ENCODE assay signal across 21 mouse cellular contexts in genomic region chr2:127904918-127905317, GRCm38 (mm10).
DNase-seq lines count a peak whose midpoint lies in the region; ATAC-seq and TF ChIP-seq lines count a peak whose summit lies in the region.
"Had no signal": no experiment of that assay in that cellular context is flagged by ENCODE, and none has a peak within 500 bp of the region (broad histone marks: within the 10 kb centered on the region; RNA-seq: fewer than 3 reads in every experiment).

No protein-coding gene starts in this region.

- no peak overlapping the region for H3K4me2 ChIP-seq in forebrain, embryonic 13.5 days
- no peak overlapping the region for H3K4me2 ChIP-seq in intestine, embryonic 15.5 days (replicated peaks)
- no peak overlapping the region for H3K4me2 ChIP-seq in intestine, postnatal 0 days (replicated peaks; ENCODE audit: low read depth)
- no peak overlapping the region for H3K4me2 ChIP-seq in stomach, embryonic 15.5 days
- H3K4me2 ChIP-seq: forebrain, embryonic 15.5 days; heart, embryonic 11.5 days; hindbrain, embryonic 14.5 days had no signal

- no peak for DNase-seq in forebrain, embryonic 10.5 days (ENCODE audit: extremely low spot score, low spot score)
- DNase-seq in adrenal gland, adult 18-20 months (ENCODE audit: low spot score in 2 of 2) = no peak
- no peak for DNase-seq in adrenal gland, postnatal 10 days
- DNase-seq: adrenal gland, postnatal 14 days; cerebellum, adult 11 months; cerebellum, adult 2 months; cerebellum, adult 9-11 months; cerebellum, postnatal 36 days; embryo, embryonic 11 days; gastrocnemius, postnatal 25 days; heart, adult 18-20 months had no signal

- peaks cover 54% of the 10 kb centered on the region for H3K4me1 ChIP-seq in forebrain, embryonic 10.5 days
- H3K4me1 ChIP-seq in forebrain, embryonic 13.5 days = peaks cover 9% of the 10 kb centered on the region
- H3K4me1 ChIP-seq in intestine, embryonic 15.5 days (replicated peaks) = peaks cover 11% of the 10 kb centered on the region; the same call in 1 of the 2 replicates
- no peaks in the 10 kb centered on the region for H3K4me1 ChIP-seq in intestine, postnatal 0 days (replicated peaks; ENCODE audit: control insufficient read depth, insufficient read depth, low read length)
- peaks cover 20% of the 10 kb centered on the region for H3K4me1 ChIP-seq in stomach, embryonic 15.5 days
- H3K4me1 ChIP-seq: forebrain, embryonic 15.5 days had no signal

- no peak for TF ChIP-seq CTCF in intestine, postnatal 0 days (IDR thresholded peaks at IDR 0.05; ENCODE audit: low read depth)

- peaks cover 22% of the 10 kb centered on the region; the same call in 1 of the 2 replicates for H3K27me3 ChIP-seq in forebrain, embryonic 10.5 days (ENCODE audit: poor library complexity, severe bottlenecking)
- no peaks in the 10 kb centered on the region for H3K27me3 ChIP-seq in forebrain, embryonic 13.5 days
- no peaks in the 10 kb centered on the region for H3K27me3 ChIP-seq in intestine, embryonic 15.5 days (replicated peaks)
- H3K27me3 ChIP-seq in intestine, postnatal 0 days (replicated peaks; ENCODE audit: control insufficient read depth, insufficient read depth, low read length) = peaks cover 8% of the 10 kb centered on the region; the same call in 1 of the 2 replicates
- H3K27me3 ChIP-seq in stomach, embryonic 15.5 days (replicated peaks) = 0 out of 2 replicates have a peak, but pooled peaks cover 3% of the 10 kb centered on the region
- H3K27me3 ChIP-seq: forebrain, embryonic 15.5 days had no signal

- WGBS in forebrain, embryonic 10.5 days = 89% methylated on average over 10 of the region's 10 CpGs
- whole genome bisulfite sequencing in forebrain, embryonic 13.5 days = 83% methylated on average over 10 of the region's 10 CpGs
- WGBS in intestine, embryonic 15.5 days = 76% methylated on average over 10 of the region's 10 CpGs
- WGBS in intestine, postnatal 0 days = 61% methylated on average over 10 of the region's 10 CpGs
- 65% methylated on average over 10 of the region's 10 CpGs for WGBS in stomach, embryonic 15.5 days

- H3K9ac ChIP-seq in forebrain, embryonic 13.5 days = no peak overlapping the region
- H3K9ac ChIP-seq in intestine, embryonic 15.5 days = no peak overlapping the region
- H3K9ac ChIP-seq in intestine, postnatal 0 days (ENCODE audit: low read depth, low read length) = no peak overlapping the region
- H3K9ac ChIP-seq in stomach, embryonic 15.5 days = no peak overlapping the region
- H3K9ac ChIP-seq: forebrain, embryonic 15.5 days; hindbrain, embryonic 14.5 days had no signal

- peak overlapping the region; percentile 13; the same call in 1 of the 2 replicates for H3K27ac ChIP-seq in forebrain, embryonic 10.5 days
- H3K27ac ChIP-seq in forebrain, embryonic 13.5 days = no peak overlapping the region
- no peak overlapping the region for H3K27ac ChIP-seq in intestine, embryonic 15.5 days
- no peak overlapping the region for H3K27ac ChIP-seq in intestine, postnatal 0 days (ENCODE audit: low read depth, low read length)
- H3K27ac ChIP-seq in stomach, embryonic 15.5 days = no peak overlapping the region
- H3K27ac ChIP-seq: forebrain, embryonic 15.5 days; hindbrain, embryonic 14.5 days; hindbrain, postnatal 0 days had no signal

- no peaks in the 10 kb centered on the region for H3K36me3 ChIP-seq in forebrain, embryonic 10.5 days (replicated peaks)
- no peaks in the 10 kb centered on the region for H3K36me3 ChIP-seq in forebrain, embryonic 13.5 days (ENCODE audit: poor library complexity, severe bottlenecking)
- no peaks in the 10 kb centered on the region for H3K36me3 ChIP-seq in intestine, embryonic 15.5 days
- no peaks in the 10 kb centered on the region for H3K36me3 ChIP-seq in intestine, postnatal 0 days (ENCODE audit: control insufficient read depth, insufficient read depth)
- H3K36me3 ChIP-seq in stomach, embryonic 15.5 days = no peaks in the 10 kb centered on the region
- H3K36me3 ChIP-seq: forebrain, embryonic 15.5 days had no signal

- no peak for ATAC-seq in forebrain, embryonic 13.5 days
- 0 out of 2 replicates have a peak, but pooled peaks have one; percentile 31 for ATAC-seq in intestine, embryonic 15.5 days
- no peak for ATAC-seq in intestine, postnatal 0 days
- 0 out of 2 replicates have a peak, but pooled peaks have one; percentile 55 for ATAC-seq in stomach, embryonic 15.5 days (ENCODE audit: insufficient read depth, low FRiP score, low read depth)
- ATAC-seq: activated CD4-positive, CD25-positive, alpha-beta regulatory T cell, adult 4 months; forebrain, embryonic 15.5 days; hindbrain, postnatal 0 days; inflammation-experienced regulatory T-cells, adult 6 months had no signal

- H3K4me3 ChIP-seq in forebrain, embryonic 10.5 days = no peak overlapping the region
- no peak overlapping the region for H3K4me3 ChIP-seq in forebrain, embryonic 13.5 days
- no peak overlapping the region for H3K4me3 ChIP-seq in intestine, embryonic 15.5 days (replicated peaks)
- H3K4me3 ChIP-seq in intestine, postnatal 0 days (ENCODE audit: low read depth, low read length) = no peak overlapping the region
- H3K4me3 ChIP-seq in stomach, embryonic 15.5 days (replicated peaks) = no peak overlapping the region
- H3K4me3 ChIP-seq: forebrain, embryonic 15.5 days had no signal

- H3K9me3 ChIP-seq in forebrain, embryonic 10.5 days = no peaks in the 10 kb centered on the region
- H3K9me3 ChIP-seq in forebrain, embryonic 13.5 days (replicated peaks) = no peaks in the 10 kb centered on the region
- no peaks in the 10 kb centered on the region for H3K9me3 ChIP-seq in intestine, embryonic 15.5 days
- H3K9me3 ChIP-seq in intestine, postnatal 0 days (ENCODE audit: control insufficient read depth) = no peaks in the 10 kb centered on the region
- no peaks in the 10 kb centered on the region for H3K9me3 ChIP-seq in stomach, embryonic 15.5 days
- H3K9me3 ChIP-seq: forebrain, embryonic 15.5 days had no signal

Comparison
In these comparisons a context has a peak if more than half of its experiments do, and no peak if none do; other contexts are left out.
1. ATAC-seq: peak in intestine, embryonic 15.5 days (single experiment) and stomach, embryonic 15.5 days (single experiment); none in forebrain, embryonic 13.5 days (single experiment) and intestine, postnatal 0 days (single experiment).